Mouse (Mus musculus): ENCODE results near the gene Plbd1. TPM values are rescaled to one million over a fixed set of nuclear protein-coding genes. Genes with fewer than 3 reads are reported as not detected.

The Plbd1 gene
- total and polyA plus RNA-seq, 3 experiments = not detected

DNA sequence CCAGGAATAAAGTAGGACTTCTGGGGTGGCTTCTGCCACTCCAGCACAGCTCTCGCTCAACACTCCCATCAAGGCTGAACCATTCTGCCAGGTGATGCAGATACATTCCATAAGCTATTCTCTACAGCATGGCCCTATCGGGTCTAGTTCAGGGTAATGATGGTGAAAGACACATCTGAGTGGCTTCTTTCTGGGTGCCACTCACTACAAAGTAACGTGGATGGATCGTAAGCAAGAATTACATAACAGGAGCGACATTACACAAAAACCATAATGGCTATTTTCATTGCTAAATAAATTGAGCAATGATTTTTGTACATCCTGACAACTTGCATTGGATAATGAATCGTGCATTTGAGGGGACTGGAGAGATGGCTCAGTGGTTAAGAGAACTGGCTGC, 13.2 kb upstream of the Plbd1 start:
- in situ Hi-C loops (cut with MboI; ENCODE audit: low pct_ligation_motif_present, low pct_unique_long_range_greater_than_20kb, low sequenced_read_pairs) = no loop called here
- Histone ChIP-seq H3K27me3 (replicated peaks) (no peaks in the 10 kb centered on the region), H3K4me3 (replicated peaks in 1 of 3; ENCODE audit: low read depth in 2 of 3, low read length in 2 of 3, poor library complexity in 1 of 3) (no peak overlapping the region), H3K79me2 (replicated peaks; ENCODE audit: control insufficient read depth, extremely low read depth, insufficient read depth, poor library complexity, severe bottlenecking) (no peaks in the 10 kb centered on the region), H3K27ac (ENCODE audit: insufficient read depth, low read depth) (no peak overlapping the region), H3K4me2 (ENCODE audit: insufficient read depth, low read depth, poor library complexity, severe bottlenecking) (no peak overlapping the region), H3K36me3 (replicated peaks in 1 of 2; ENCODE audit: control insufficient read depth in 1 of 2, insufficient read depth in 1 of 2, low read length in 1 of 2) (no peaks in the 10 kb centered on the region), H3K4me1 (ENCODE audit: control insufficient read depth in 1 of 2, insufficient read depth in 2 of 2) (no peaks in the 10 kb centered on the region), H3K9ac (ENCODE audit: insufficient read depth, low read depth) (no peak overlapping the region), H3K9me3 (replicated peaks; ENCODE audit: low read length) (no peaks in the 10 kb centered on the region)
- dilution Hi-C loops (cut with MboI; ENCODE audit: extremely low pct_ligation_motif_present, extremely low pct_unique_long_range_greater_than_20kb, low sequenced_read_pairs) = no loop called here
- TF ChIP-seq PAX5 (IDR thresholded peaks at IDR 0.05; ENCODE audit: low read length) (no peak), USF1 (IDR thresholded peaks at IDR 0.05; ENCODE audit: low read depth, low read length) (no peak), MAX (IDR thresholded peaks at IDR 0.05; ENCODE audit: low read length) (no peak), ZC3H11A (IDR thresholded peaks at IDR 0.05; ENCODE audit: low read depth, low read length) (no peak), NRF1 (IDR thresholded peaks at IDR 0.05; ENCODE audit: low read depth, low read length) (no peak), USF2 (conservative IDR thresholded peaks at IDR 0.05; ENCODE audit: low read depth, low read length) (no peak), JUND (conservative IDR thresholded peaks at IDR 0.05; ENCODE audit: low read depth, low read length) (no peak), TBP (conservative IDR thresholded peaks at IDR 0.05; ENCODE audit: low read depth, low read length) (no peak)
- no peak for DNase-seq (ENCODE audit: extremely low read depth)

DNA sequence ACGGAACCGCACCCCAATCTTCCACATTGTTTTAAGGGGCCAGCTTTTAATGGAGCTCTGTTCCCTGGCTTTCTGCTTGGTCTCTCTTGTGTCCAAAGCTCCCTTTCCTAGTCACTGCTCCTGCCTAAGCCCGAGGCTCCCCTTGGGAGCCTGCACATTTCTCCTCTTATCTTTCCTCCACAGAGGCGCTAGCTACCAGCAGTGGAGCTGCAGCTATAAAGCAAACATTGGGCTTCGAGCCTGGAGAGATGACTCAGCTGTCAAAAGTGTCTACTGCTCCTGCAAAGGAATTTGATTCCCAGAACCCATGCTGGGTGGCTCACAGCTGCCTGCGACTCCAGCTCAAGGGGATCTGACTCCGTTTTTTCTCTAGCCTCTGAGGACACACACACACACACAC, 10.7 kb upstream of the Plbd1 start:
- dilution Hi-C loops (cut with MboI; ENCODE audit: extremely low pct_ligation_motif_present, extremely low pct_unique_long_range_greater_than_20kb, low sequenced_read_pairs) = no loop called here
- DNase-seq (ENCODE audit: extremely low read depth) = no peak

DNA sequence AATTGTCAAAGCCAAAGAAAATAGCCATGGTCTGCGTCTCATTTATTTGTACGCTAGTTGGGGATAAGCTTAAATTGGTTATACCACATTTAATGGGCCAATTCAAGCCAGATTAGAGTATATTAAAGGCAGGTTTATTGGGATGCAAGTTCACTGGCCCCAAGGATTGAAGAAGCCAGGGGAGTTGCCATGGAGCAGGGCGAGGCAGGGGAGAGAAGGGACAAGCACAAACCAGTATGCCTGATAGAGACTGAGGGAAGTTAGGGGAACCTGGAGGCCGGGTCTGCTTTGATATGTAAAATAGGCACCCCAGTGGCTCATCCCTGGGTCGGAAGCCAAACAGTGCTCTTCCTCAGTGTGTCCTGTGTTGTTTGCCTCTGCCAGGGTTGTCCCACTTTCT, 7.5 kb upstream of the Plbd1 start:
- no peaks in the 10 kb centered on the region for H3K4me1 ChIP-seq (ENCODE audit: control insufficient read depth in 1 of 2, insufficient read depth in 2 of 2)
- H3K4me2 ChIP-seq (ENCODE audit: insufficient read depth, low read depth, poor library complexity, severe bottlenecking) = no peak overlapping the region
- H3K4me3 ChIP-seq (replicated peaks in 1 of 3; ENCODE audit: low read depth in 2 of 3, low read length in 2 of 3, poor library complexity in 1 of 3) = no peak overlapping the region
- no peak for DNase-seq (ENCODE audit: extremely low read depth)
- in situ Hi-C loops (cut with MboI; ENCODE audit: low pct_ligation_motif_present, low pct_unique_long_range_greater_than_20kb, low sequenced_read_pairs) = no loop called here
- TF ChIP-seq MXI1 (IDR thresholded peaks at IDR 0.05; ENCODE audit: low read depth, low read length) (no peak), MAX (IDR thresholded peaks at IDR 0.05; ENCODE audit: low read length) (no peak), ELF1 (IDR thresholded peaks at IDR 0.05; ENCODE audit: low read depth, low read length) (no peak), CHD2 (IDR thresholded peaks at IDR 0.05; ENCODE audit: low read length) (no peak), NRF1 (IDR thresholded peaks at IDR 0.05; ENCODE audit: low read depth, low read length) (no peak), BHLHE40 (IDR thresholded peaks at IDR 0.05; ENCODE audit: low read depth, low read length) (no peak), RAD21 (IDR thresholded peaks at IDR 0.05; ENCODE audit: low read depth, low read length) (no peak), SIN3A (IDR thresholded peaks at IDR 0.05; ENCODE audit: low read length) (no peak), POLR2A (IDR thresholded peaks at IDR 0.05; ENCODE audit: low read depth, low read length) (no peak), IRF4 (IDR thresholded peaks at IDR 0.05; ENCODE audit: low read depth, low read length) (no peak), GABPA (IDR thresholded peaks at IDR 0.05; ENCODE audit: insufficient replicate concordance, low read depth, low read length) (no peak), ZKSCAN1 (IDR thresholded peaks at IDR 0.05; ENCODE audit: borderline replicate concordance, low read depth, low read length) (no peak), UBTF (IDR thresholded peaks at IDR 0.05; ENCODE audit: low read depth, low read length) (no peak), TCF12 (IDR thresholded peaks at IDR 0.05; ENCODE audit: low read depth, low read length) (no peak), POLR2AphosphoS2 (IDR thresholded peaks at IDR 0.05; ENCODE audit: low read depth, low read length) (no peak)
- no peak overlapping the region for H3K27ac ChIP-seq (ENCODE audit: insufficient read depth, low read depth)
- H3K9ac ChIP-seq (ENCODE audit: insufficient read depth, low read depth) = no peak overlapping the region
- dilution Hi-C loops (cut with MboI; ENCODE audit: extremely low pct_ligation_motif_present, extremely low pct_unique_long_range_greater_than_20kb, low sequenced_read_pairs) = no loop called here
- H3K36me3 ChIP-seq (replicated peaks in 1 of 2; ENCODE audit: control insufficient read depth in 1 of 2, insufficient read depth in 1 of 2, low read length in 1 of 2) = no peaks in the 10 kb centered on the region
- no peaks in the 10 kb centered on the region for H3K27me3 ChIP-seq (replicated peaks)
- H3K9me3 ChIP-seq (replicated peaks; ENCODE audit: low read length) = no peaks in the 10 kb centered on the region
- no peaks in the 10 kb centered on the region for H3K79me2 ChIP-seq (replicated peaks; ENCODE audit: control insufficient read depth, extremely low read depth, insufficient read depth, poor library complexity, severe bottlenecking)

More for the DNA sequence above, 10.7 kb upstream of the Plbd1 start:
- Histone ChIP-seq H3K4me3 (replicated peaks in 1 of 3; ENCODE audit: low read depth in 2 of 3, low read length in 2 of 3, poor library complexity in 1 of 3) (no peak overlapping the region), H3K79me2 (replicated peaks; ENCODE audit: control insufficient read depth, extremely low read depth, insufficient read depth, poor library complexity, severe bottlenecking) (no peaks in the 10 kb centered on the region), H3K27ac (ENCODE audit: insufficient read depth, low read depth) (no peak overlapping the region), H3K9me3 (replicated peaks; ENCODE audit: low read length) (no peaks in the 10 kb centered on the region), H3K36me3 (replicated peaks in 1 of 2; ENCODE audit: control insufficient read depth in 1 of 2, insufficient read depth in 1 of 2, low read length in 1 of 2) (no peaks in the 10 kb centered on the region), H3K4me2 (ENCODE audit: insufficient read depth, low read depth, poor library complexity, severe bottlenecking) (no peak overlapping the region), H3K27me3 (replicated peaks) (no peaks in the 10 kb centered on the region), H3K4me1 (ENCODE audit: control insufficient read depth in 1 of 2, insufficient read depth in 2 of 2) (no peaks in the 10 kb centered on the region), H3K9ac (ENCODE audit: insufficient read depth, low read depth) (no peak overlapping the region)
- in situ Hi-C loops (cut with MboI; ENCODE audit: low pct_ligation_motif_present, low pct_unique_long_range_greater_than_20kb, low sequenced_read_pairs) = no loop called here
- no peak for TF ChIP-seq MAX (IDR thresholded peaks at IDR 0.05; ENCODE audit: low read length)
- no peak for TF ChIP-seq BHLHE40 (IDR thresholded peaks at IDR 0.05; ENCODE audit: low read depth, low read length)
- TF ChIP-seq MAFK (IDR thresholded peaks at IDR 0.05; ENCODE audit: insufficient replicate concordance, low read length) = no peak
- TF ChIP-seq ZNF384 (IDR thresholded peaks at IDR 0.05; ENCODE audit: low read depth, low read length) = no peak
- TF ChIP-seq MEF2A (IDR thresholded peaks at IDR 0.05; ENCODE audit: borderline replicate concordance, low read depth, low read length) = no peak
- TF ChIP-seq ZC3H11A (IDR thresholded peaks at IDR 0.05; ENCODE audit: low read depth, low read length) = no peak

Measured in CH12.LX (cell line).